Mouse (Mus musculus): ENCODE data around the gene Tbcd. TPM values are rescaled to one million over a fixed set of nuclear protein-coding genes. Genes with fewer than 3 reads are reported as not detected.

Gene Tbcd
- total RNA-seq, 2 experiments from 2014 or later: 11.0 to 11.6 TPM

DNA sequence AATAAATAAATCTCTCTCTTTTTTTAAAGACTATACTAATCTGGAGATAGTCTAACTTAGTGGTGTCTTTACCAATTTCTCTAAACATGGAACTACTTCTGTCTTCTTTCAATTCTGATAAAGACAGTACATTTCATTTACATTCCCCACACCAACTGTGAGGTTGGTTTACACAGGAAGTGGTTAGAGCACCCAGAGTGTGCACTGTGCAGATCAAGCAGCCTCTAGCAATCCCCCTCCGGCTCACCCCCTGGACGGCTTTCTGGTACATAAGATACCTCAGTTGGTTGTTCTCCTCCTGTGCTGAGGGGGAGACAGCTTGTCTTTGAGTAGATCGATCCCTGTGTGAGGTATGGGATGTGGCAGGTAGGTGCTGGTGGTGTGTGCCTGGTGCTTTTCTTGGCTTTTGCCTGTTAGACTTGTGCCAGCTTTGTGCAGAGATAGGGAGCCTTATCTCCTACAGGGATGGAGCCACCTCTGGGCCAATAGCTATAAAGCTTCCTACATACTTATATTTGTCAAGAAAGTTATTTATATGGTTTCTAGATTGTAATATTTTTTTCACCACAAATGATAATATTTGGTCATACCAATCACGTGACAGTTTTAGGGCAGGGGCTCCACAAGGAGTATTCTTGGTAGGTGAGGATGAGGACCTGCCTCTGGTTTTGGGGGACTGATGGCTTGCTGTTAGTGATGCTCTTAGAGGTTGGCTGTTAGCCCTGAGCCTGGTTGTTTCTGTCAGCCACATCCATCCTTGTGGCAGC, 108.0 kb downstream of the Tbcd start:
- no peak for DNase-seq
- intact Hi-C loops (cut with DNase I): no loop called here

DNA sequence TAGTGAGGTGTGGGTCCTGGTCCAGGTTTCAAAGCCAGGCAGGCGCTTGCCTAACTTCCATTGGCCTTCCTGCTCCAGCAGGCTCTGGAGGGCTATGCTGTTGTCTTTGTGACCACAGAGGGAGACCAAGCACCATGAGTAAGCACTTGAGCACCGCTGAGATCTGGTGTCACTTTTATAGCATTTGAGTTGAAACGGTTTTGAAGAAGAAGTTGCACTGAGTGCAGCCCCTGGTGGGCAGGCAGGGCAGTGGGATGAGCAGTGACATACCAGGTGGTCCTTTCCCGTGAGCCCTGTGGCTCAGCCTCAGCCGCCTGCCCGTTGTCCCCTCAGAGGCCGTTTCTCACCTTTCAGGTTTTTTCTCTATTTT, 108.5 kb downstream of the Tbcd start:
- no peak for DNase-seq
- intact Hi-C loops (cut with DNase I): no loop called here

DNA sequence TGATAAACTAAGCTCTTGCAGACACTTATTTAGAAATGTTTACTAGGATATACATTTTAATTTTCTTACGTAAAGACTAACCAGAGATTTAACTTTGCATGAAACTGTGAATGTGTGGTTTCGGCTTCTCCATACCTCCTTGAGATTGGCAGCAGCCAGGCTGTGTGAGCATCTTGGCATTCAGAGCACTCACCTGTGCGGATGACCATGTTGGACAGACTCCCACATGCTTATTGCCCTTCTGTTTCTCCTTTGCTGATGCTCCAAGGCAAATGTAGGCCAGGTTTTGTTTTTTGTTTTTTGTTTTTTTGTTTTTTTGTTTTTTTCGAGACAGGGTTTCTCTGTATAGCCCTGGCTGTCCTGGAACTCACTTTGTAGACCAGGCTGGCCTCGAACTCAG, 111.6 kb downstream of the Tbcd start:
- no peak for DNase-seq
- intact Hi-C loops (cut with DNase I): no loop called here

DNA sequence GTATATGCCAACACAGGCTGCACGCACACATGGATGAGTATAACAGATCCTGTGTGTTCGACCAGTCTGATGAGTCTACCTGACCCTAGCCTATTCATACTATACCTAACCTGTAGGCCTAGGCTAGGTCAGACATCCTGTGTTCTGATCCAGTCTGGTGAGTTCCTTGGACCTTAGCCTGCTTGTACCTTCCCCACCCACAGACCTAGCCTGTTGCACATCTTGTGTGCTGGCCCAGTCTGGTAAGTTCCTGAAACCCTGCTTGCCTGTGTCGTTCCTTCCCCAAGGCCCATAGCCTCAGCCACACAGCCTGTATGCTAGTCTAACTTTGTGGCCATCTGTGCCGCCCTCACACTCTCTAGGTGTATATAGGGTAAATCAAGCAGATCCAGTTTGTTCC, 112.5 kb downstream of the Tbcd start:
- DNase-seq: no peak
- intact Hi-C loops (cut with DNase I): no loop called here

DNA sequence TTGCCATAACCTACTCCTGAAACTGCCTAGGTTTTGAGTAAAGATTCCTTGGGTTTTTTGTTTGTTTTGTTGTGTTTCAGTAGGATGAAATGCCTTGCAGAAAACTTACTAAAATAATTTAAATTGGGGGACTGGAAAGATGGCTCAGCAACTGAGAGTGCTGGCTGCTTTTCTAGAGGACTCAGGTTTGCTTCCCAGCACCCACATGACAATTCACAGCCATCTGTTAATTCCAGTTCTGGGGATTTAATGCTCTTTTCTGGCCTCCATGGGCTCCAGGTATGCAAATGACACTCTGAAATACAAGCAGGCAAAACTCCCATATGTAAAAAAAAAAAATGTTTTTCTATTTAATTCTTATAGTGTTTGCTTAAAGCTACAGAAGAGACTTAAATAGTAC, 130.1 kb downstream of the Tbcd start:
- no peak for DNase-seq
- intact Hi-C loops (cut with DNase I): no loop called here

DNA sequence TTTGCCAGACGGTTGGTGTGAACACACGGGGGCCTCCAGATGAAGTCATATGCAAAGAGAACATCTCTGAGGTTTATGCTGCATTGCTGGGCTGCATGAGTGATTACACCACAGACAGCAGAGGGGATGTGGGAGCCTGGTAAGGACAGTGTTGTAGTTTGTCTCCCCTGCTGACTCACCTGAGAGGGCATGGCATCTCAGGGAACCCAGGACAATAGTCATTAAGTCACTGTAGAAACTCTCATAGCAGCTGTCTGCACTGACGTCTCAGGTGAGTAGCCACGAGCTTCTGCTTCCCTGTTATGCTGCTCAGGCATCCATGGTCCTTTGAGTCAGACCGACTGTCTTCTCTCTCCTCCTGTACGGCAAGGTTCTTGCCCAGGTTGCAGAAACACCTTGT, 145.5 kb downstream of the Tbcd start:
- intact Hi-C loops (cut with DNase I): no loop called here
- DNase-seq: no peak

DNA sequence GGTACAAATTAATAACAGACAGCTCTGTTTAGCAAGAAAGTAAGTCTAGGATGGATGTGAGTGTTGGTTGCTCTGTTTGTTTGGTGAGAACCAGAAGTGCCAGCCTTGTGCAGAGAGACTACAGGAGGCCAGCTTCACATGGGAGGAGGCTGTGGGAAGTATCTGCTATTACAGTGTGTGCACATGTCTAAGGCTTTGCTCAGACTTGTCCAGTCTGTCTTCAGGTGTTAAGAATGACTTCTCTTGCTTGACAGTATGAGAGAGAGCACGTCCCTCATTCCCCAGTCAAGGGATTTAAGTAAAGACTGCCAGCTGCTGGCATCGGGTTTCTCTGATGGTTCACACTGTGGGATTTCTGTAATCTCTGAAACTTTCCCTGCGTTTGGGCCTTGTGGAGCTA, 149.7 kb downstream of the Tbcd start:
- intact Hi-C loops (cut with DNase I): no loop called here
- no peak for DNase-seq

DNA sequence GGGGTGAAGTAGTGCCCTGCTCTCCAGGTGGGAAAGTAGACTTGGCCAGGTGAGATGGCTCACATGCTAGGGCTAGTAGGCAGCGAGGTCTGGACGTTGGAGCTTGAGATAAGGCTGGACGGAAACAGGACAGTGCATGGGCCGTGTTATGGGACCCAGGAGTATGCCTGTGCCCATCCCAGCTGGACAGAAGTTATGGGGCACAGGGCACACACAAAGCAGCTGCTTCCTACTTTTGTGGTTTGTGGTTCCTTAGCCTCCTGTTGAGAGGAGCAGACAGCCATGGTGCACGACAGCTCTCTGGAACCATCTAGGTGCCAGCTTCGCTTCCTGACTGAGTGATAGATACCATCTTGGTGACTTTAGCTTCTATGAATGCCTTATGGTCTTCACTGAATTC, 153.9 kb downstream of the Tbcd start:
- no peak for DNase-seq
- intact Hi-C loops (cut with DNase I): no loop called here

DNA sequence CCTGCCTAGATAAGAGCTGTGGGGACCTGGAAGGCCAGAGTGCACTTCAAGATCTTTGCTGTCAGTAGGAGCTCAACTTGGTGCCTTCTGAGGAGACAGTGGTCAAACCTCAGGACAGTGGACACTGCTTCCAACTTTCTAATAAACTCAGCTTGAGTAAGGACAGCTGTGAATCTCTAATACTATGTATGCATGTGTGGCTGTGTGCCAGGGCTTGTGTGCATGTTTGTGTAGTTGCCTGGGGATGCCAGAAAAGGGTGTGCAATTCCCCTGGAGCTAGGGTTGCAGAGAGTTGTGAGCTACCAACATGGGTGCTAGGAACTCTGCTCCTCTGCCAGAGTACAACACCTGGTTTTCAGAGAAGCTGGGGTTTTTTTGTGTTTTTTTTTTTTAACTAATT, 159.2 kb downstream of the Tbcd start:
- DNase-seq: no peak
- intact Hi-C loops (cut with DNase I): no loop called here

DNA sequence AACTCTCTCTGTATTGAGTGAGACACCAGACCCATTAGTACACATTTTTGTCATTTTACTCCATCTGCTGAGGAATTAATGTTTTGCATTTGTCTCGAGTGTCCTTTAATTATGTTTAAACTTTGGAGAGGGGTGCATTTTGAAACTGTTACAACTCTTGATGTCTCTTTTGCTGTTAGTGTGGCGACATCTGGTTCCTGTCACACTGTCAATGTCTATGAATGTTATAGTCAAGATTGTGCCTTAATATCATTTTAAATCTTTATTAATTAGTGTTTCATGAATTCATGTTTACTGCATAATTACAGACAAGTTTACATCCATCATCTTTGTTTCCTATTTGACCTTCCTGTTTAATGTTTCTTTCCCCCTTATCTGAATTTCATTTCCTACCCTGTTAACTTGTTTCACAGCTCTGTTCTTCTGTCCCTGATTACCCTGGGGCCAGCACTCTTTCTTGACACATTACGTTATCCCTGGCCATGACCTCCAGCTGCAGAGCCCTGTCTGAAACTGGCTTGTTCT, 164.3 kb downstream of the Tbcd start:
- intact Hi-C loops (cut with DNase I): no loop called here
- no peak for DNase-seq

DNA sequence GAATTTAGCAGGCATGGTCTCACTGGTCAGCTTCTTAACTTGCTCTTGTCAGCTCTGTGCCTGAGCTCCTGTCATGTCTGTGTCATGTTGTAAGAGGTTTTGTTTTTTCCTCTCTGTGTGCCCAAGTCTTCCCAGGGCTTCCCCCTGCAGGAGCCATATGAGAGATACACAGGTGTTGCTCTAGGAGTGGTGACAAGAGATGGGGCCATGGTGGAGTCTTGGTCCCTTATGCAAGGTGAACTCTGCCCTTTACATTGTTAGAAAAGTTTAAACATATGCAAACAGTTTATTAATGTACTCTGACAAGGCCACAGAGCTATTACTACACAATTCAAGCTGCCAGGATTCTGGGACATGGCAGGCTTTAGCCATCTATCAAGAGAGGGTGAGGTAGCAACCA, 164.8 kb downstream of the Tbcd start:
- intact Hi-C loops (cut with DNase I): no loop called here

DNA sequence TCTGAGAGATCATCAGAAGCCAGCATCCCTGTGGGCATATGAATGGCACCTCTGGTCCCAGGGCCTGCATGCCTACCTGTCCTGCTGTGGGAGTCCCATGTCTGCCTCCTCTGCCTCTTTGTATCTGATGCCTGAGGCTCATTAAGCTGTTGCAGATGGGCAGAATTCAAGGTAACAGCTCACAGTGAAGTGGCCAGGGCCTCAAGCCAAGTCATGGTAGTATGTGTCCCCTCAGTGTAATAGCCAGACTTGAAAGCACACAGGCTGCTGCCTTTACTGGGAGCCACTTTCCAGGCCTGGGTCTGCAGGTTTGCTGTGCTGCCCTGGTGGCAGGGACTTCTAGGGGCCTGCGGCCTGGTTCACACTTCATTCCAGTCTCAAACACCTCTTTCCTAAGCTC, 165.6 kb downstream of the Tbcd start:
- intact Hi-C loops (cut with DNase I): no loop called here
- DNase-seq: no peak

More for the DNA sequence above, 164.8 kb downstream of the Tbcd start:
- DNase-seq: no peak

DNA sequence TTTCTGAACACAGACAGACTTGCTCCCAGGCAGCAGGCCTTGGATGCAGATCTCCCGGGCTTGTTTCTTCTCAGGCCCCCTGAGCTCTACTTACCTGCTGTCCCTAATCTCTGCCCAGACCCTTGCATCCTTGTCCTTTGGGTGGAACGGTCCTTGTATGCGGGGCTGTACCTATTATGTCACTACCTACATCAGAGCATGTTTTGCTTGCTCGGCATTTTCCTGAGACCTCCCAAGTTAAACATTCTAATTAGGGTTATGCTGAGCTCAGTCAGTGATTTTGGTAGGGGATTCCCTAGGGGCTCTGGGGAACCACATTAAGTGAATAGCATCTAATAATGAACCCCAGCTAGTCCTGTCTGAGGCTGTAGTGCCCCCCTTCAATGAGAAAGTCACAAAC, 173.3 kb downstream of the Tbcd start:
- intact Hi-C loops (cut with DNase I): no loop called here
- no peak for DNase-seq

DNA sequence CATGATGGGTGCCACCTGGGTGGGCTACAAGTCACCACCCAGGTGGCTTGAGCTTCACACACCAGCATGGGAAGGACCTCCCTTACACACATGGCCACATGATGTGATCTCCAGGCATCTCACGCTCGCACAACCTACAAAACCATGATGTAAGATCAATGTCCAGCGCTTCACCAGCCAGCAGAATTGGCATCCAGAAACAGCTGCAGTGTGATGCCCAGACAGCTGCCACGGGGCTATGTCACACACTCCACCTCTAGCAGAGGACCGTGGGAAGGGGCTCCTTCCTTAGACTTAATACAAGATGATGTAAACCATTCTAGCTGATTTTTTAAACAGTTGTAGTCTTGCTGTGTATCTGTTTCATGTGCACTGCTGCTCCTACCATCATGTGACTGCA, 175.8 kb downstream of the Tbcd start:
- no peak for DNase-seq
- intact Hi-C loops (cut with DNase I): no loop called here

DNA sequence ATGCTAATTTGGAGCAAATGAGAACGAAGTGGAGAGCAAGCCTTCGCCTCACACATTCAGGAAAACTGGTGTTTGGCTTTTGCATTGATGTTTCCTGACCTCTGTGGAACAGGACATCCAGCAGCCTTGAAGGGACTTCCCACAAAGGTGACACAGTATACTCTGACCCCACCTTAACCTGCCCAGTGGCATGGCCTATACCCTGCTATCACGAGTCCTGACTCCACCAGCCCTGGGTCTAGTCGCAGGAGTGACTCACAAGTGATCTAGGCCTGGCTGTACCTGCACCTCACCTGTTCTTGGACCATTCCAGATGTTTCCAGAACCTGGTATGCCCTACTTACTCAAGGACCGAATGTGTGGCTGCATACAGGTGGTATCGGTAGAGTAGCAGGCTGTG, 177.8 kb downstream of the Tbcd start:
- intact Hi-C loops (cut with DNase I): no loop called here
- no peak for DNase-seq

DNA sequence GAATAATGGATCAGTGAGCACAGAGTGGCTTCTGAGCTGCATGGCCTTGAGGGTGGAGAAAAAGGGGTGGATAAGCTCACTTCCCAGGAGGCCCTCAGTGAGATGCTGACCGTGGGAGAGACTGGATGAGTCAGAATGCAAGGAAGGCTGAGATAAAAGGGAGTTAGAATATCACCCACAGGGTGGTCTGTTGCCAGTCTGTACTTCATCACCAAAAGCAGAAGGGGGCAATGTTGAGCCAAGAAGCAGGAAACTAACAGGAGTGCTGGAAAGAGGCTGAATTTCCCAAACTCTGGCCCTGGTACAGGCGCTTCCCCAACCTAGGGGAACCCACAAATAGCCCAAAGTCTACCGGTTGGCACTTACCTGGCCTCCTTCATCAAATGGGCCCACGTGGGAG, 178.7 kb downstream of the Tbcd start:
- no peak for DNase-seq
- intact Hi-C loops (cut with DNase I): loop anchor here (1.0 kb wide), 1 partner anchor 178 kb away; no protein-coding TSS in a partner anchor

DNA sequence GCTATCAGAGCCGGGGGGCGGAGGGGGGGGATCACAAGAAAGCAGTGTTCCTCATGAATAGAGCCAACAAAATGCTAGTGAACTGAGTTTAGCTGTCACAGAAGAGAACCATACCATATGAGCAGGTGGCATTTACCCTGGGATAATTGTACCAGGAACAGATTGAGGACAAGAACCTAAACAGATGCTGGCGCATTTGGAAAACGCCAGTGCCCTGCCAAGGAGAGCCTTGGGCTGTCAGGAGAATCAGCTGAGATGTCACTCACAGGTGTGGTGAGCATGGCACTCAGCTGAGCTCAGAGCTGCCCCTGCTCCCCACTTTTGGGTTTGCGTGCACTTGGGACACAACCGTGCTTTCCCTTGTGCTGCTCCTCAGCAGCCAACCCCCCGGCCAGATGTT, 179.7 kb downstream of the Tbcd start:
- intact Hi-C loops (cut with DNase I): no loop called here
- no peak for DNase-seq

DNA sequence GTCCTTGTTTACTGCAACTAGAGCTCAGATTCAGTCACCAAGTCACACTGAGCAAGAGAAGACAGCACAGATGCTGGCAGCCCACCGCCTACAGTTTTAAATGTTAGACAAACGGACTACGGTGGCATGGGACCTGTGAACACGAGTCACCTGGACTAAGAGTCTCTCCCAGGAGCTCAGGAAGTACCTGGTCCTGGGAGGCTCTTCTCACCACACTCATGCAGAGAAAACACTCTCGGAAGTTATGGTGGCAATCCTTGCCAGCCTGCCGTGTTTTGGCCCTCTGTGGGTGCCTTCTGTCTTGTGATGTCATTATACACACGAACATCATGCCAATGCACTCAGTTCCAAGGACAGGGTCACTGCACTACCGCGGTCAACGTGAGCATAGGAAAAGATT, 184.9 kb downstream of the Tbcd start:
- intact Hi-C loops (cut with DNase I): no loop called here
- DNase-seq: no peak

DNA sequence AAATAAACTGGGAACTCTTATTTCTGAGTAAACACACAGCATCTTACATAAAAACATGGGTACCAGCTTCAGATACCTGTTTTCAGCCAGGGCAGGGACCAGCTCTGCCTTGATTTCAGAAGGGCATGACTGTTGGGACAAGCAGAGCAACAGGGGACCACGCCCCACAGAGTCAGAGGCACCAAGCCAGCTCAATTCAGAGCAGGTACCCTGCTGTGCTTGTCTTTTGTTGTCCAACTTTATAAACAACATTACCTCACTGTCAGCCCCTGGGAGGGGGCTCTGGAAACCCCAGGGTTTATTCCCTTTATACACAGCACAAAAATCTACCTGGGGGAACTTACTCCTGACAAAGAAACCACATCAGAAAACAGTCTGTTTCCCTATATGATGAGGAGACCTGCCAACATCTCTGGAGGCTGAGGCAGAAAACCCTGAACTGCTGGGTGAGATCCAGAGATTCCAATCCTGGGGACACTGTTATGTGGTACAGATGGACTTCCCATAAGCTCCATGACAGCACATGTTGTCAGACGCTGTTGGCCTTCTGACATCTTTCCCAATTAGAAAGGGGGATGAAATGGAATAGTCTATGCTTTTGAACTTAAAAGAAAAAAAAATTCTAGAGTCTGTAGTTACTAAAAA, 189.9 kb downstream of the Tbcd start:
- intact Hi-C loops (cut with DNase I): no loop called here
- no peak for DNase-seq

DNA sequence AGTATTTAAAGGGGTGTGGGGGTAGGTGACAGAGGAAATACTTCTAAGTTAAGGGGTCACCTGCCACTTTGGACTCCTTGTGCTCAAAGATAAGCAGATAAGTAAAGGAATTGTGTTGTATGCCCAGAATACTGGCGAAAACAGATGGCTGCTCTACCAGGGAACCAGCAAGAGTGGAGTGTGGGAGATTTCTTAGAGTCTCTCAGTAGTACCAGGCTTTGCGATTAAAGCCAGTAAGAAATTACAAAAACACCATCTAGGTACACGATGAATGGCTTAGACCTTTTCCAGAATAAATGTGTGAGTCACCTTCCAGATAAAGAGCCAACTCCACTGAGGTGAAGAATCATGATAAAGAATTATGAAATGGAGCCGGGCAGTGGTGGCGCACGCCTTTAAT, 193.6 kb downstream of the Tbcd start:
- intact Hi-C loops (cut with DNase I): no loop called here

DNA sequence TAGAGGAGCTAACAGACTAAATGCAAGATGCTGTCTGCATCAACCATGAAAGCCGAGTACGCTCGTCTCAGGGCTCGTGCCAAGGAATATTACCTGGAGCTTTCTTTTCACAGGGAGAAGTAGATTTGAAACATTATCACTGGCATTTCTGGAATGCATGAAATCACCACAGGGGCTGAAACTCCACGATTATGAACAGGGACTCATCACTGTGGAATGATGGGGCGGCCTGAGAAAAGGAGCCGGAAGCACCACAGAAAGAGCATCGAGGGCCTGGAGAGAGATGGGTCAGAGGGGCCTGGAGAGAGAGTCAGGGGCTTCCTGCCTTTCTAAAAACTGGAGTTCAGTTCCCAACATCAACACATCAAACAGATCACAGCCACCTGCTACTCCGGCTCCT, 195.6 kb downstream of the Tbcd start:
- intact Hi-C loops (cut with DNase I): no loop called here

More for the DNA sequence above, 193.6 kb downstream of the Tbcd start:
- no peak for DNase-seq

DNA sequence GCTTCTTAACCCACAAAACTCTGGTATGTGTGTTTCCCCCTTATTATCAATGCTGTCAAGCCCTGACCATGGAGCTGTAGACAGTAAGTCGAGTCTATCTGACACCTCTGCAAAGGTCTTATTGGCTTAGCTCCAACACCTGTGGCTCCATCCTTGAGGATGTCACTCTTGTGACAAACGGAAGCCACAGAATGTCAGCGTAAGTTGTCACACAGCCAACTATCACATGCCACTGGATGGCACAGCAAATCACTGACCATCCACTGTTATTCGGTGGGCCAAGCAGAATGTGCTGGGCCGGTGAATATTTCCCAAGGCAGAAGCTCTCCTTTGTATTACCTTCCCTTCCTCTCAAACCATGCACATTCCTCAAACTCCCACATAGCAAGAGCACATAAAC, 196.4 kb downstream of the Tbcd start:
- intact Hi-C loops (cut with DNase I): no loop called here
- no peak for DNase-seq

More for the DNA sequence above, 195.6 kb downstream of the Tbcd start:
- no peak for DNase-seq

Data from heart, postnatal 36 days (tissue).